Mouse (Mus musculus) lung, postnatal 0 days (tissue): ENCODE data around the gene Ttc39b. TPM values are rescaled to one million over a fixed set of nuclear protein-coding genes. Genes with fewer than 3 reads are reported as not detected.

Source experiments
- ATAC-seq: fragments of 200-750 bp; cut with Nextera tagmentation; 2 replicates; pipeline ENCODE4 v1.8.0; 2017; ENCODE audit warnings: moderate library complexity
- DNase-seq: peaks from one replicate; pipeline ENCODE4 v3.0.0-alpha.2; 2016; ENCODE audit warnings: low spot score
- H3K27ac ChIP-seq: fragments of 300-500 bp; sonication (generic); 2 replicates; pipeline ENCODE4 v1.5.1; 2014; ENCODE audit warnings: antibody characterized with exemption, mild to moderate bottlenecking, low read length, mixed read lengths
- H3K27me3 ChIP-seq: fragments of 300-500 bp; sonication (generic); replicated peaks from 2 replicates; pipeline ENCODE4 v1.6.1; 2014; ENCODE audit warnings: low read length, mixed read lengths; ENCODE audit not compliant: insufficient read depth
- H3K36me3 ChIP-seq: fragments of 300-500 bp; sonication (generic); 2 replicates; pipeline ENCODE4 v1.6.1; 2014; ENCODE audit warnings: low read length, mixed read lengths; ENCODE audit not compliant: insufficient read depth
- H3K4me1 ChIP-seq: fragments of 300-500 bp; sonication (generic); 2 replicates; pipeline ENCODE4 v1.6.1; 2014; ENCODE audit warnings: antibody characterized with exemption, low read depth, low read length, mixed read lengths; ENCODE audit not compliant: insufficient read depth
- H3K4me2 ChIP-seq: fragments of 300-500 bp; sonication (generic); replicated peaks from 2 replicates; pipeline ENCODE4 v1.6.1; 2014; ENCODE audit warnings: low read depth, mild to moderate bottlenecking, low read length, moderate library complexity, mixed read lengths
- H3K4me3 ChIP-seq: fragments of 300-500 bp; sonication (generic); 2 replicates; pipeline ENCODE4 v1.5.1; 2014; ENCODE audit warnings: low read depth, low read length
- H3K9ac ChIP-seq: fragments of 300-500 bp; sonication (generic); replicated peaks from 2 replicates; pipeline ENCODE4 v1.6.1; 2014; ENCODE audit warnings: low read depth, mild to moderate bottlenecking
- H3K9me3 ChIP-seq: fragments of 300-500 bp; sonication (generic); 2 replicates; pipeline ENCODE4 v1.6.1; 2016; ENCODE audit warnings: low read length, mixed read lengths
- CTCF ChIP-seq: IDR thresholded peaks from 2 replicates; pipeline ENCODE4 v1.5.1; 2016; ENCODE audit warnings: antibody characterized with exemption, mild to moderate bottlenecking
- EP300 ChIP-seq: IDR thresholded peaks from 2 replicates; pipeline ENCODE4 v1.6.1; 2016; ENCODE audit warnings: antibody characterized with exemption, mild to moderate bottlenecking, control low read depth
- WGBS: fragments of 180-500 bp; shearing (Covaris S2); extraction: QIAGEN DNeasy Blood & Tissue Kit; methylation state at CpG from one replicate; pipeline ENCODE4 v1.1.7; 2014; 5-methylcytosine and 5-hydroxymethylcytosine counted together
- polyA plus RNA-seq: library from polyadenylated mRNA; unstranded; fragments of >200 nt; fragmentation: Nextera tagmentation; extraction: Ambion mirVana; gene quantifications from 2 replicates; pipeline ENCODE4 v1.2.1, GENCODE M21; 2015

Gene Ttc39b
- polyA plus RNA-seq, 1 experiment from 2014 or later: 7.5 TPM

- Histone ChIP-seq H3K36me3 (no peaks in the 10 kb centered on the region), H3K4me1 (no peaks in the 10 kb centered on the region), H3K4me2 (no peak overlapping the region), H3K27ac (peak overlapping the region; percentile 20), H3K4me3 (no peak overlapping the region), H3K9me3 (no peaks in the 10 kb centered on the region), H3K9ac (no peak overlapping the region), H3K27me3 (no peaks in the 10 kb centered on the region)
- ATAC-seq: peak; percentile 76
- DNase-seq: peak; percentile 87
- 47% methylated on average over 9 of the region's 9 CpGs for WGBS
- no peak for TF ChIP-seq CTCF
- TF ChIP-seq EP300: peak; percentile 67
These were observed 109.1 kb downstream of the Ttc39b start for GRCm38 (mm10) chr4:83214822-83215558.

GRCm38 (mm10) chr4:83213752-83214151, 110.3 kb downstream of the Ttc39b start:
- no peaks in the 10 kb centered on the region for H3K36me3 ChIP-seq
- no peak overlapping the region for H3K4me3 ChIP-seq
- no peaks in the 10 kb centered on the region for H3K4me1 ChIP-seq
- H3K27me3 ChIP-seq: no peaks in the 10 kb centered on the region
- no peak for ATAC-seq
- H3K4me2 ChIP-seq: no peak overlapping the region
- no peak overlapping the region for H3K9ac ChIP-seq
- H3K27ac ChIP-seq: peak overlapping the region; percentile 21; the same call in 1 of the 2 replicates
- no peaks in the 10 kb centered on the region for H3K9me3 ChIP-seq
- WGBS: 76% methylated on average over 6 of the region's 6 CpGs
- DNase-seq: no peak
- TF ChIP-seq CTCF: no peak; the same call in 1 of the 2 replicates
- no peak for TF ChIP-seq EP300

- 28% methylated on average over 12 of the region's 12 CpGs for WGBS
- Histone ChIP-seq H3K4me2 (no peak overlapping the region), H3K27ac (no peak overlapping the region)
These were observed 112.3 kb downstream of the Ttc39b start for GRCm38 (mm10) chr4:83211709-83212108.

GRCm38 (mm10) chr4:83210437-83210836, 113.6 kb downstream of the Ttc39b start:
- Histone ChIP-seq H3K27me3 (no peaks in the 10 kb centered on the region), H3K9ac (no peak overlapping the region), H3K4me2 (no peak overlapping the region), H3K4me1 (no peaks in the 10 kb centered on the region), H3K4me3 (no peak overlapping the region), H3K9me3 (no peaks in the 10 kb centered on the region), H3K27ac (no peak overlapping the region), H3K36me3 (no peaks in the 10 kb centered on the region)
- no peak for ATAC-seq
- no peak for DNase-seq
- WGBS: 77% methylated on average over 6 of the region's 6 CpGs
- TF ChIP-seq EP300 (no peak), CTCF (no peak)

More at GRCm38 (mm10) chr4:83211709-83212108, 112.3 kb downstream of the Ttc39b start:
- Histone ChIP-seq H3K9me3 (no peaks in the 10 kb centered on the region), H3K27me3 (no peaks in the 10 kb centered on the region), H3K9ac (no peak overlapping the region), H3K36me3 (no peaks in the 10 kb centered on the region), H3K4me3 (no peak overlapping the region), H3K4me1 (no peaks in the 10 kb centered on the region)
- ATAC-seq (peak; percentile 85), DNase-seq (peak; percentile 89)
- no peak for TF ChIP-seq CTCF
- TF ChIP-seq EP300: no peak

GRCm38 (mm10) chr4:83206803-83207586, 117.1 kb downstream of the Ttc39b start:
- no peak overlapping the region for H3K4me2 ChIP-seq
- no peak overlapping the region for H3K9ac ChIP-seq
- H3K4me1 ChIP-seq: no peaks in the 10 kb centered on the region
- no peaks in the 10 kb centered on the region for H3K27me3 ChIP-seq
- no peak for DNase-seq
- no peaks in the 10 kb centered on the region for H3K36me3 ChIP-seq
- no peaks in the 10 kb centered on the region for H3K9me3 ChIP-seq
- no peak for ATAC-seq
- no peak overlapping the region for H3K27ac ChIP-seq
- H3K4me3 ChIP-seq: no peak overlapping the region
- TF ChIP-seq EP300: no peak
- no peak for TF ChIP-seq CTCF
- 70% methylated on average over 10 of the region's 10 CpGs for WGBS

- H3K36me3 ChIP-seq: no peaks in the 10 kb centered on the region
- WGBS: 92% methylated on average over 2 of the region's 2 CpGs
- no peak for ATAC-seq
These were observed 117.6 kb downstream of the Ttc39b start for GRCm38 (mm10) chr4:83206416-83206802.

More at GRCm38 (mm10) chr4:83206416-83206802, 117.6 kb downstream of the Ttc39b start:
- Histone ChIP-seq H3K4me1 (no peaks in the 10 kb centered on the region), H3K4me2 (no peak overlapping the region), H3K4me3 (no peak overlapping the region), H3K9ac (no peak overlapping the region), H3K27ac (no peak overlapping the region), H3K9me3 (no peaks in the 10 kb centered on the region), H3K27me3 (no peaks in the 10 kb centered on the region)
- no peak for DNase-seq
- TF ChIP-seq EP300 (no peak), CTCF (no peak)
